Mouse (Mus musculus) brain, embryonic 14.5 days (tissue): ENCODE results near the gene Cenps.

Experiments
- CTCF ChIP-seq: fragments of 200-500 bp; IDR thresholded peaks from 2 replicates; pipeline ENCODE4 v1.5.1; 2012; ENCODE audit warnings: inconsistent platforms, mild to moderate bottlenecking, moderate library complexity, borderline replicate concordance; ENCODE audit not compliant: insufficient read depth, insufficient read length; ENCODE audit errors: extremely low read depth
- POLR2A ChIP-seq: fragments of 200-500 bp; IDR thresholded peaks from 2 replicates; pipeline ENCODE4 v1.6.1; 2012; ENCODE audit warnings: mild to moderate bottlenecking, inconsistent platforms, borderline replicate concordance; ENCODE audit not compliant: poor library complexity, insufficient read depth, insufficient read length, severe bottlenecking; ENCODE audit errors: extremely low read depth

- TF ChIP-seq CTCF = no peak
- TF ChIP-seq POLR2A = no peak
Measured at GRCm38 (mm10) chr4:149085381-149085780, 52.0 kb downstream of the Cenps start.
